Mouse (Mus musculus) embryonic facial prominence, embryonic 13.5 days (tissue): Measurements from ENCODE around the gene Rpl18. TPM values are rescaled to one million over a fixed set of nuclear protein-coding genes. Genes with fewer than 3 reads are reported as not detected.

Experiments
- ATAC-seq: fragments of 200-750 bp; cut with Nextera tagmentation; 2 replicates; pipeline ENCODE4 v1.8.0; 2017; ENCODE audit warnings: low read depth; ENCODE audit not compliant: insufficient number of reproducible peaks, insufficient read depth, low FRiP score, low TSS enrichment
- H3K27ac ChIP-seq: fragments of 300-500 bp; sonication (generic); 2 replicates; pipeline ENCODE4 v1.5.1; 2015; ENCODE audit warnings: moderate library complexity, mild to moderate bottlenecking, inconsistent platforms
- H3K27me3 ChIP-seq: fragments of 300-500 bp; sonication (generic); 2 replicates; pipeline ENCODE4 v1.6.1; 2015; ENCODE audit warnings: mild to moderate bottlenecking, inconsistent platforms
- H3K36me3 ChIP-seq: fragments of 300-500 bp; sonication (generic); 2 replicates; pipeline ENCODE4 v1.6.1; 2015; ENCODE audit warnings: mild to moderate bottlenecking, inconsistent platforms
- H3K4me1 ChIP-seq: fragments of 300-500 bp; sonication (generic); 2 replicates; pipeline ENCODE4 v1.6.1; 2015; ENCODE audit warnings: inconsistent platforms
- H3K4me2 ChIP-seq: fragments of 300-500 bp; sonication (generic); 2 replicates; pipeline ENCODE4 v1.6.1; 2015; ENCODE audit warnings: moderate library complexity, mild to moderate bottlenecking, inconsistent platforms
- H3K4me3 ChIP-seq: fragments of 300-500 bp; sonication (generic); 2 replicates; pipeline ENCODE4 v1.5.1; 2015; ENCODE audit warnings: mild to moderate bottlenecking, inconsistent platforms
- H3K9ac ChIP-seq: fragments of 300-500 bp; sonication (generic); 2 replicates; pipeline ENCODE4 v1.6.1; 2015; ENCODE audit warnings: mild to moderate bottlenecking, inconsistent platforms
- H3K9me3 ChIP-seq: fragments of 300-500 bp; sonication (generic); 2 replicates; pipeline ENCODE4 v1.6.1; 2016; ENCODE audit warnings: inconsistent platforms
- WGBS: fragments of 180-500 bp; shearing (Covaris S2); methylation state at CpG from one replicate; pipeline ENCODE4 v1.1.7; 2015; ENCODE audit warnings: mixed read lengths; 5-methylcytosine and 5-hydroxymethylcytosine counted together
- polyA plus RNA-seq: library from polyadenylated mRNA; unstranded; fragments of >200 nt; fragmentation: Nextera tagmentation; extraction: Ambion mirVana; gene quantifications from 2 replicates; pipeline ENCODE4 v1.2.1, GENCODE M21; 2015

Gene Rpl18
- polyA plus RNA-seq, 1 experiment from 2014 or later: 1,128 TPM

GRCm38 (mm10) chr7:45767500-45767899 is 52.2 kb downstream of the Rpl18 start:
- Histone ChIP-seq H3K27ac (no peak overlapping the region), H3K9me3 (no peaks in the 10 kb centered on the region), H3K36me3 (no peaks in the 10 kb centered on the region), H3K4me2 (no peak overlapping the region), H3K4me3 (no peak overlapping the region), H3K9ac (no peak overlapping the region), H3K27me3 (no peaks in the 10 kb centered on the region), H3K4me1 (0 out of 2 replicates have a peak, but pooled peaks cover 4% of the 10 kb centered on the region)
- no peak for ATAC-seq
- 92% methylated on average over 6 of the region's 6 CpGs for WGBS

Other genes starting within 250 kb of the Rpl18 start
- 154 and 190 TPM in 2 replicates for gene Bax, start 248.6 kb upstream of the Rpl18 start, polyA plus RNA-seq
- 0.59 and 1.2 TPM in 2 replicates for gene Tulp2, start 233.6 kb upstream of the Rpl18 start, polyA plus RNA-seq
- not detected in 2 replicates for gene Gm45808, start 228.6 kb upstream of the Rpl18 start, polyA plus RNA-seq
- 4.5 TPM in 2 replicates for gene Dhdh, start 226.7 kb upstream of the Rpl18 start, polyA plus RNA-seq
- gene Nucb1, start 205.1 kb upstream of the Rpl18 start, polyA plus RNA-seq: 198 and 206 TPM in 2 replicates
- gene Ppp1r15a, start 189.2 kb upstream of the Rpl18 start, polyA plus RNA-seq: 22.9 and 23.0 TPM in 2 replicates
- 2.9 and 3.8 TPM in 2 replicates for gene Plekha4, start 189.1 kb upstream of the Rpl18 start, polyA plus RNA-seq
- 0.25 and 0.83 TPM in 2 replicates for gene Hsd17b14, start 160.6 kb upstream of the Rpl18 start, polyA plus RNA-seq
- 67.1 and 68.4 TPM in 2 replicates for gene Bcat2, start 145.3 kb upstream of the Rpl18 start, polyA plus RNA-seq
- gene Fgf21, start 100.0 kb upstream of the Rpl18 start, polyA plus RNA-seq: 0.39 and 0.96 TPM in 2 replicates
- gene Fut1, start 98.2 kb upstream of the Rpl18 start, polyA plus RNA-seq: 1.9 and 2.3 TPM in 2 replicates
- 0.27 and 0.39 TPM in 2 replicates for gene Izumo1, start 93.6 kb upstream of the Rpl18 start, polyA plus RNA-seq
- gene Rasip1, start 88.0 kb upstream of the Rpl18 start, polyA plus RNA-seq: 8.0 and 8.8 TPM in 2 replicates
- 5.2 and 7.8 TPM in 2 replicates for gene Mamstr, start 75.5 kb upstream of the Rpl18 start, polyA plus RNA-seq
- gene Fut2, start 49.1 kb upstream of the Rpl18 start, polyA plus RNA-seq: 0.45 and 0.54 TPM in 2 replicates
- gene Ntn5, start 31.4 kb upstream of the Rpl18 start, polyA plus RNA-seq: 5.4 and 5.7 TPM in 2 replicates
- 6.3 and 6.8 TPM in 2 replicates for gene Sec1, start 21.1 kb upstream of the Rpl18 start, polyA plus RNA-seq
- 15.2 and 17.3 TPM in 2 replicates for gene Car11, start 15.6 kb upstream of the Rpl18 start, polyA plus RNA-seq
- gene Dbp, start 10.4 kb upstream of the Rpl18 start, polyA plus RNA-seq: 7.8 and 10.2 TPM in 2 replicates
- 34.4 and 34.9 TPM in 2 replicates for gene Sphk2, start 2.5 kb downstream of the Rpl18 start, polyA plus RNA-seq
- 1.4 and 1.5 TPM in 2 replicates for gene Fam83e, start 5.8 kb downstream of the Rpl18 start, polyA plus RNA-seq
- not detected in 2 replicates for gene Spaca4, start 10.4 kb downstream of the Rpl18 start, polyA plus RNA-seq
- gene Lmtk3, start 68.3 kb downstream of the Rpl18 start, polyA plus RNA-seq: 4.1 and 4.2 TPM in 2 replicates
- gene Sult2b1, start 69.2 kb downstream of the Rpl18 start, polyA plus RNA-seq: 7.7 and 8.4 TPM in 2 replicates
- gene Cyth2, start 99.1 kb downstream of the Rpl18 start, polyA plus RNA-seq: 133 and 138 TPM in 2 replicates
- gene Kcnj14, start 109.3 kb downstream of the Rpl18 start, polyA plus RNA-seq: 2.2 TPM in 2 replicates
- gene Grwd1, start 115.5 kb downstream of the Rpl18 start, polyA plus RNA-seq: 62.7 and 74.0 TPM in 2 replicates
- gene Kdelr1, start 157.3 kb downstream of the Rpl18 start, polyA plus RNA-seq: 62.6 and 74.4 TPM in 2 replicates
- gene Grin2d, start 162.9 kb downstream of the Rpl18 start, polyA plus RNA-seq: 0.56 and 0.72 TPM in 2 replicates
- 0.41 TPM in 1 of 2 replicates, not detected in the other for gene Syngr4, start 181.3 kb downstream of the Rpl18 start, polyA plus RNA-seq
- gene Tmem143, start 181.5 kb downstream of the Rpl18 start, polyA plus RNA-seq: 7.1 and 7.2 TPM in 2 replicates
- 199 and 213 TPM in 2 replicates for gene Emp3, start 205.9 kb downstream of the Rpl18 start, polyA plus RNA-seq
- gene Ccdc114, start 208.6 kb downstream of the Rpl18 start, polyA plus RNA-seq: 2.4 and 3.2 TPM in 2 replicates